Mouse (Mus musculus) heart, adult 2 months (tissue): ENCODE measurements around the gene 3110082J24Rik.

ENCODE experiments used
- CTCF ChIP-seq: fragments of 200-600 bp; IDR thresholded peaks from 2 replicates; pipeline ENCODE4 v1.8.1; 2022; ENCODE audit warnings: antibody characterized with exemption, mild to moderate bottlenecking, moderate library complexity
- EP300 ChIP-seq: fragments of 200-500 bp; IDR thresholded peaks from 2 replicates; pipeline ENCODE4 v1.6.1; 2011; ENCODE audit warnings: low read depth, low read length, control low read depth; ENCODE audit not compliant: insufficient read depth

GRCm38 (mm10) chr5:30132173-30132572 lies 26.3 kb upstream of the 3110082J24Rik start:
- TF ChIP-seq CTCF, result no peak
- TF ChIP-seq EP300, result no peak
